Mouse (Mus musculus) CH12.LX (cell line): ENCODE results near the gene Ccdc8. TPM values are rescaled to one million over a fixed set of nuclear protein-coding genes. Genes with fewer than 3 reads are reported as not detected.

ENCODE experiments used
- DNase-seq: peaks from one replicate; pipeline ENCODE4 v3.0.0-alpha.2; 2013; ENCODE audit errors: extremely low read depth
- H3K27ac ChIP-seq: 2 replicates; pipeline ENCODE4 v1.5.1; 2012; ENCODE audit warnings: low read depth, mild to moderate bottlenecking, control low read depth, moderate library complexity; ENCODE audit not compliant: insufficient read depth
- H3K27me3 ChIP-seq: replicated peaks from 2 replicates; pipeline ENCODE3; 2012; ENCODE audit warnings: inconsistent platforms
- H3K36me3 ChIP-seq, 2 experiments: replicated peaks in 1 of 2; 2 replicates each; pipeline versions ENCODE3 to v1.6.1; 2012; ENCODE audit warnings: inconsistent platforms in 1 of 2, low read length in 1 of 2, mild to moderate bottlenecking in 1 of 2, mixed read lengths in 1 of 2, moderate library complexity in 1 of 2; ENCODE audit not compliant: control insufficient read depth in 1 of 2, insufficient read depth in 1 of 2
- H3K4me1 ChIP-seq, 2 experiments: 2 replicates each; pipeline ENCODE4 v1.6.1; 2012; ENCODE audit warnings: inconsistent platforms in 1 of 2, moderate library complexity in 1 of 2; ENCODE audit not compliant: insufficient read depth in 2 of 2, control insufficient read depth in 1 of 2
- H3K4me2 ChIP-seq: 2 replicates; pipeline ENCODE4 v1.6.1; 2012; ENCODE audit warnings: low read depth, mild to moderate bottlenecking, control low read depth; ENCODE audit not compliant: poor library complexity, insufficient read depth, severe bottlenecking
- H3K4me3 ChIP-seq, 3 experiments: fragments of 150-350 bp in 1 of 3; sonication (generic) in 1 of 3; replicated peaks in 1 of 3; 2 replicates each; pipeline versions ENCODE3 to v1.5.1; 2011 to 2012; ENCODE audit warnings: low read depth in 2 of 3, low read length in 2 of 3, mild to moderate bottlenecking in 2 of 3, moderate library complexity in 2 of 3, control low read depth in 1 of 3, improper control_type of control experiment in 1 of 3, inconsistent platforms in 1 of 3, mixed read lengths in 1 of 3; ENCODE audit not compliant: poor library complexity in 1 of 3
- H3K79me2 ChIP-seq: replicated peaks from 2 replicates; pipeline ENCODE4 v1.6.1; 2012; ENCODE audit warnings: mild to moderate bottlenecking, moderate library complexity; ENCODE audit not compliant: control insufficient read depth, poor library complexity, insufficient read depth, severe bottlenecking; ENCODE audit errors: extremely low read depth
- H3K9ac ChIP-seq: 2 replicates; pipeline ENCODE4 v1.6.1; 2012; ENCODE audit warnings: low read depth, mild to moderate bottlenecking, control low read depth, moderate library complexity; ENCODE audit not compliant: insufficient read depth
- H3K9me3 ChIP-seq: replicated peaks from 2 replicates; pipeline ENCODE3; 2012; ENCODE audit warnings: low read length, inconsistent platforms, mixed read lengths
- BHLHE40 ChIP-seq: IDR thresholded peaks from 2 replicates; pipeline ENCODE4 v1.6.1; 2011; ENCODE audit warnings: mild to moderate bottlenecking, low read depth, low read length, improper control_type of control experiment
- CHD1 ChIP-seq: IDR thresholded peaks from 2 replicates; pipeline ENCODE4 v1.6.1; 2012; ENCODE audit warnings: low read depth, low read length, improper control_type of control experiment, inconsistent platforms
- CTCF ChIP-seq, 2 experiments: IDR thresholded peaks in 1 of 2; conservative IDR thresholded peaks in 1 of 2; 2 replicates each; pipeline ENCODE4 v1.5.1; 2011 to 2012; ENCODE audit warnings: low read depth in 2 of 2, low read length in 2 of 2, improper control_type of control experiment in 1 of 2, inconsistent platforms in 1 of 2, mild to moderate bottlenecking in 1 of 2, moderate library complexity in 1 of 2
- ELF1 ChIP-seq: IDR thresholded peaks from 2 replicates; pipeline ENCODE4 v1.6.1; 2014; ENCODE audit warnings: low read depth, mild to moderate bottlenecking, inconsistent platforms, low read length, improper control_type of control experiment
- EP300 ChIP-seq: IDR thresholded peaks from 2 replicates; pipeline ENCODE4 v1.6.1; 2011; ENCODE audit warnings: low read length, improper control_type of control experiment
- ETS1 ChIP-seq: conservative IDR thresholded peaks from 2 replicates; pipeline ENCODE4 v1.6.1; 2012; ENCODE audit warnings: low read depth, mild to moderate bottlenecking, inconsistent platforms, low read length, improper control_type of control experiment, moderate library complexity
- GABPA ChIP-seq: IDR thresholded peaks from 2 replicates; pipeline ENCODE4 v1.6.1; 2012; ENCODE audit warnings: low read depth, low read length, improper control_type of control experiment, inconsistent platforms; ENCODE audit not compliant: insufficient replicate concordance
- HCFC1 ChIP-seq: IDR thresholded peaks from 2 replicates; pipeline ENCODE4 v1.6.1; 2012; ENCODE audit warnings: low read depth, mild to moderate bottlenecking, inconsistent platforms, low read length, improper control_type of control experiment
- IRF4 ChIP-seq: IDR thresholded peaks from 2 replicates; pipeline ENCODE4 v1.6.1; 2014; ENCODE audit warnings: low read depth, mild to moderate bottlenecking, inconsistent platforms, low read length, improper control_type of control experiment
- JUN ChIP-seq: IDR thresholded peaks from 2 replicates; pipeline ENCODE4 v1.6.1; 2011; ENCODE audit warnings: low read depth, mild to moderate bottlenecking, low read length, improper control_type of control experiment, moderate library complexity; ENCODE audit not compliant: insufficient read depth
- JUND ChIP-seq: conservative IDR thresholded peaks from 2 replicates; pipeline ENCODE4 v1.6.1; 2011; ENCODE audit warnings: low read depth, low read length, improper control_type of control experiment
- KAT2A ChIP-seq: IDR thresholded peaks from 2 replicates; pipeline ENCODE4 v1.6.1; 2012; ENCODE audit warnings: low read length, improper control_type of control experiment, inconsistent platforms; ENCODE audit not compliant: insufficient replicate concordance
- MAFK ChIP-seq: IDR thresholded peaks from 2 replicates; pipeline ENCODE4 v1.6.1; 2011; ENCODE audit warnings: low read length, improper control_type of control experiment; ENCODE audit not compliant: insufficient replicate concordance
- MAX ChIP-seq: IDR thresholded peaks from 2 replicates; pipeline ENCODE4 v1.6.1; 2011; ENCODE audit warnings: low read length, improper control_type of control experiment
- MAZ ChIP-seq: IDR thresholded peaks from 2 replicates; pipeline ENCODE4 v1.6.1; 2012; ENCODE audit warnings: low read depth, mild to moderate bottlenecking, inconsistent platforms, low read length, improper control_type of control experiment, moderate library complexity
- MEF2A ChIP-seq: IDR thresholded peaks from 2 replicates; pipeline ENCODE4 v1.6.1; 2014; ENCODE audit warnings: low read depth, mild to moderate bottlenecking, inconsistent platforms, low read length, improper control_type of control experiment, borderline replicate concordance
- MXI1 ChIP-seq: IDR thresholded peaks from 2 replicates; pipeline ENCODE4 v1.6.1; 2011; ENCODE audit warnings: mild to moderate bottlenecking, low read depth, low read length, improper control_type of control experiment
- MYC ChIP-seq: IDR thresholded peaks from 2 replicates; pipeline ENCODE4 v1.6.1; 2011; ENCODE audit warnings: low read depth, mild to moderate bottlenecking, improper control_type of control experiment, low read length
- NELFE ChIP-seq: IDR thresholded peaks from 2 replicates; pipeline ENCODE4 v1.6.1; 2011; ENCODE audit warnings: low read depth, low read length, improper control_type of control experiment
- NRF1 ChIP-seq: IDR thresholded peaks from 2 replicates; pipeline ENCODE4 v1.6.1; 2014; ENCODE audit warnings: low read depth, mild to moderate bottlenecking, inconsistent platforms, low read length, improper control_type of control experiment, moderate library complexity
- POLR2A ChIP-seq: IDR thresholded peaks from 2 replicates; pipeline ENCODE4 v1.6.1; 2011; ENCODE audit warnings: low read depth, mild to moderate bottlenecking, improper control_type of control experiment, low read length
- POLR2AphosphoS2 ChIP-seq: IDR thresholded peaks from 2 replicates; pipeline ENCODE4 v1.6.1; 2011; ENCODE audit warnings: low read depth, low read length, improper control_type of control experiment
- RAD21 ChIP-seq: IDR thresholded peaks from 2 replicates; pipeline ENCODE4 v1.6.1; 2011; ENCODE audit warnings: low read depth, mild to moderate bottlenecking, low read length, improper control_type of control experiment, moderate library complexity
- RCOR1 ChIP-seq: conservative IDR thresholded peaks from 2 replicates; pipeline ENCODE4 v1.6.1; 2012; ENCODE audit warnings: low read depth, mild to moderate bottlenecking, inconsistent platforms, low read length, improper control_type of control experiment
- SIN3A ChIP-seq: IDR thresholded peaks from 2 replicates; pipeline ENCODE4 v1.6.1; 2012; ENCODE audit warnings: low read length, improper control_type of control experiment, inconsistent platforms
- SMC3 ChIP-seq: IDR thresholded peaks from 2 replicates; pipeline ENCODE4 v1.6.1; 2011; ENCODE audit warnings: low read depth, low read length, improper control_type of control experiment
- TCF12 ChIP-seq: IDR thresholded peaks from 2 replicates; pipeline ENCODE4 v1.6.1; 2014; ENCODE audit warnings: low read depth, mild to moderate bottlenecking, inconsistent platforms, low read length, improper control_type of control experiment
- UBTF ChIP-seq: IDR thresholded peaks from 2 replicates; pipeline ENCODE4 v1.6.1; 2012; ENCODE audit warnings: low read depth, mild to moderate bottlenecking, inconsistent platforms, low read length, improper control_type of control experiment, moderate library complexity
- USF1 ChIP-seq: IDR thresholded peaks from 2 replicates; pipeline ENCODE4 v1.6.1; 2014; ENCODE audit warnings: low read depth, mild to moderate bottlenecking, inconsistent platforms, low read length, improper control_type of control experiment
- ZC3H11A ChIP-seq: IDR thresholded peaks from 2 replicates; pipeline ENCODE4 v1.6.1; 2012; ENCODE audit warnings: low read depth, mild to moderate bottlenecking, inconsistent platforms, low read length, improper control_type of control experiment
- ZKSCAN1 ChIP-seq: IDR thresholded peaks from 2 replicates; pipeline ENCODE4 v1.6.1; 2012; ENCODE audit warnings: low read depth, inconsistent platforms, low read length, improper control_type of control experiment, borderline replicate concordance
- ZMIZ1 ChIP-seq: IDR thresholded peaks from 2 replicates; pipeline ENCODE4 v1.6.1; 2012; ENCODE audit warnings: low read depth, mild to moderate bottlenecking, inconsistent platforms, low read length, improper control_type of control experiment
- ZNF384 ChIP-seq: IDR thresholded peaks from 2 replicates; pipeline ENCODE4 v1.6.1; 2012; ENCODE audit warnings: low read depth, low read length, improper control_type of control experiment, inconsistent platforms
- dilution Hi-C: fragments of 300-500 bp; cut with MboI; formaldehyde crosslinking; loops from 2 replicates; pipeline ENCODE4 v1.14.3; 2020; ENCODE audit warnings: low sequenced_read_pairs; ENCODE audit not compliant: extremely low pct_unique_long_range_greater_than_20kb, extremely low pct_ligation_motif_present
- in situ Hi-C: fragments of 300-500 bp; cut with MboI; formaldehyde crosslinking; loops from 3 replicates; pipeline ENCODE4 v1.14.3; 2019; ENCODE audit warnings: low sequenced_read_pairs, low pct_ligation_motif_present, low pct_unique_long_range_greater_than_20kb, mixed read lengths
- polyA plus RNA-seq: library from polyadenylated mRNA; unstranded; fragments of >175 nt; gene quantifications from 2 replicates; pipeline ENCODE4 v1.2.1, GENCODE M21; 2012; ENCODE audit warnings: low read depth; ENCODE audit not compliant: insufficient read length
- total RNA-seq, 2 experiments: library from RNA; depleted of rRNA; stranded (reverse); fragments of 300-350 nt in 1 of 2; fragments of >200 nt in 1 of 2; gene quantifications; 2 replicates each; pipeline ENCODE4 v1.2.3; 2012 to 2014

Gene Ccdc8
- total and polyA plus RNA-seq, 3 experiments = 0.04 to 0.16 TPM; not detected in 1

DNA sequence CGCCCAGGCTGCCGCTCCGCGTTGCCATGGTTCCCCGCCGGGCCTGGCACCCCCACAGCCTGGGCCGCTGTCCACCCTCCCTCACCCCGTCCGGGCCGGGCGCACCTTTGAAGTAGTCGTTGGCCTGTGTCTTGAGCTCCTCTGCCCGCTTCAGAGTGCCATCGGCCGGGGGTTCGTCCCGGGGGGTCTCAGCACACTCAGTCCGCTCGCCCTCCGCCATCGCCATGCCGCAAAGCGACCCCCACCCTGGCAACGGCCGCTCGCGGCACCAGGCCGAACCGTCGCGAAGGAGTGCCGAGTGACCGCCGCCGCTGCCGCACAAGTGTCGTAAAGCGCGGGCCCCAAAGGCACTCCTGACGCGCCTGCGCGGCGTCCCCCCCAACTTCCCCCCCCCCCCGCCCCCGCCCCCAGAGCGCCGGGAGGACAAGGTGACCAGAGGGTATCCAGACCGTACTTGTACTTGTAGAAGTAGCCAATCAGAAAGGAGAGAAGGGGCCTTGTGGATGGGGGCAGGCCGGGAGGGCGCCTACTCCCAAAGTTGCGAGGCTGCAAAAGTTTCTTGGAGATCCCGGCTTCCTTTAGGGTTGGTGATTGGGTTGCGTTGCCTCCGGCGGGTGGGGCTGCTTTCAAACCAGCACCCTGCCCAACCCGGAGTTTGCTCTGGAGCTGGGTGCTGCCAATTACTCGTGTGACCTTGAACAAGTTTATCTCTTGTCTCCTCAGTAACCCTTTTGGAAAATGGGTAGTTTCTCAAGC, 35.3 kb downstream of the Ccdc8 start, which contains the start of gene Ppp5c:
TSS of gene Ppp5c (minus strand) at position 337 of the 756 bp plus-strand sequence.
- DNase-seq = peak; percentile 86
- H3K4me3 ChIP-seq = peak within 1 kb of the TSS; percentile 80 to 94 (median 94)
- peaks cover 4% of the 10 kb centered on the region for H3K27me3 ChIP-seq
- H3K9ac ChIP-seq = peak within 1 kb of the TSS; percentile 80
- dilution Hi-C loops (no loop called here), in situ Hi-C loops (no loop called here)
- no peaks in the 10 kb centered on the region for H3K9me3 ChIP-seq
- TF ChIP-seq HCFC1 (peak; percentile 74), RAD21 (no peak), NRF1 (peak; percentile 83), ZC3H11A (no peak), CHD1 (no peak), JUND (no peak), POLR2A (peak; percentile 69), JUN (no peak), IRF4 (peak; percentile 52; the same call in 1 of the 2 replicates), POLR2AphosphoS2 (no peak), EP300 (no peak), MAX (peak; percentile 63), MAZ (peak; percentile 99), ELF1 (peak; percentile 31; the same call in 1 of the 2 replicates), ZNF384 (no peak), KAT2A (0 out of 2 replicates have a peak, but pooled peaks have one; percentile 63), MYC (no peak), UBTF (no peak), RCOR1 (no peak; the same call in 1 of the 2 replicates), MEF2A (no peak), MAFK (no peak), ZKSCAN1 (no peak), BHLHE40 (no peak), TCF12 (peak; percentile 58; the same call in 1 of the 2 replicates), ETS1 (no peak), SMC3 (no peak), ZMIZ1 (peak; percentile 62; the same call in 1 of the 2 replicates), CTCF (conservative IDR thresholded peaks at IDR 0.05 in 1 of 2, IDR thresholded peaks at IDR 0.05 in 1 of 2; ENCODE audit: low read depth in 2 of 2, low read length in 2 of 2) (no peak; a peak in 1 of 4 replicates), USF1 (no peak), SIN3A (peak; percentile 59; the same call in 1 of the 2 replicates), GABPA (no peak), MXI1 (no peak), NELFE (no peak)
- H3K36me3 ChIP-seq = peaks cover 10 to 21% of the 10 kb centered on the region in 2 experiments
- H3K4me1 ChIP-seq = peaks cover 17 to 36% of the 10 kb centered on the region in 2 experiments
- H3K27ac ChIP-seq = peak within 1 kb of the TSS; percentile 48
- H3K4me2 ChIP-seq = peak within 1 kb of the TSS; percentile 95
- peaks cover 42% of the 10 kb centered on the region for H3K79me2 ChIP-seq
